In the genomic region with DNA sequence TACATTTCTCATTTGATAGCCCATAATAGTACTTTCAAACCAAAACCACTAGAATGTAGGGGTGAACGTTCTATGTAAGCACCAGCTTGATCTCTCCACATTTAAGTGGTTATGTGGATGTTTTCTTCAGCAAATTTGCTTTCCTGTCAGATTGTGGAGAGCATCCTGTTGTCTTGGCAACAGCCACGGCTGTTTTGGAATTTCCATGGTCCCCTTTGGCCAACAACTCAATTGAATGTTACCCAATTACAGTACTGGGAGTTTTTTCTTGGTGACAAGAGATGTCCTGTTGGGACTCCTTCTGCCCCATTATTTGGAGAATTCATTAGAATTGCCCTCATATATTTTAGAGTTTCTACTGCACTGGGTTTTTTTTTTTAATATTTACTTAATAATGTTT, we compare ENCODE assay signal across 19 mouse cellular contexts.
DNase-seq lines count a peak whose midpoint lies in the region; ATAC-seq and TF ChIP-seq lines count a peak whose summit lies in the region.
"Had no signal": no experiment of that assay in that cellular context is flagged by ENCODE, and none has a peak within 500 bp of the region (broad histone marks: within the 10 kb centered on the region; RNA-seq: fewer than 3 reads in every experiment).

No protein-coding gene starts in this region.

- H3K4me1 ChIP-seq in cerebellum, adult 2 months (ENCODE audit: control insufficient read depth, insufficient read depth, low read length): no peaks in the 10 kb centered on the region
- no peaks in the 10 kb centered on the region for H3K4me1 ChIP-seq in kidney, postnatal 0 days (replicated peaks; ENCODE audit: insufficient read depth, low read length)
- no peaks in the 10 kb centered on the region for H3K4me1 ChIP-seq in midbrain, postnatal 0 days (ENCODE audit: insufficient read depth, low read length)
- no peaks in the 10 kb centered on the region for H3K4me1 ChIP-seq in midbrain, embryonic 10.5 days
- H3K4me1 ChIP-seq: embryonic facial prominence, embryonic 12.5 days; limb, embryonic 10.5 days; liver, embryonic 15.5 days had no signal

- TF ChIP-seq CTCF in cerebellum, adult 2 months (IDR thresholded peaks at IDR 0.05; ENCODE audit: borderline replicate concordance, insufficient read depth, low read depth, low read length): no peak
- TF ChIP-seq CTCF in kidney, postnatal 0 days (IDR thresholded peaks at IDR 0.05; ENCODE audit: low read depth): no peak
- no peak for TF ChIP-seq CTCF in midbrain, postnatal 0 days (IDR thresholded peaks at IDR 0.05)

- H3K27me3 ChIP-seq in cerebellum, adult 2 months (ENCODE audit: control insufficient read depth, insufficient read depth, low read length): no peaks in the 10 kb centered on the region
- H3K27me3 ChIP-seq in kidney, postnatal 0 days (ENCODE audit: insufficient read depth, low read length): no peaks in the 10 kb centered on the region
- H3K27me3 ChIP-seq in midbrain, postnatal 0 days (ENCODE audit: insufficient read depth, low read length): no peaks in the 10 kb centered on the region
- no peaks in the 10 kb centered on the region for H3K27me3 ChIP-seq in midbrain, embryonic 10.5 days (ENCODE audit: low read depth, poor library complexity, severe bottlenecking)
- H3K27me3 ChIP-seq: embryonic facial prominence, embryonic 12.5 days; liver, embryonic 15.5 days had no signal

- H3K9ac ChIP-seq in kidney, postnatal 0 days (ENCODE audit: low read depth, low read length): no peak overlapping the region
- H3K9ac ChIP-seq in midbrain, postnatal 0 days (replicated peaks; ENCODE audit: low read length, poor library complexity, severe bottlenecking): no peak overlapping the region
- H3K9ac ChIP-seq: embryonic facial prominence, embryonic 12.5 days; liver, embryonic 15.5 days had no signal

- no peak overlapping the region for H3K4me3 ChIP-seq in cerebellum, adult 2 months (replicated peaks; ENCODE audit: insufficient read depth, low read depth, low read length)
- no peak overlapping the region for H3K4me3 ChIP-seq in kidney, postnatal 0 days (replicated peaks; ENCODE audit: low read depth, low read length)
- no peak overlapping the region for H3K4me3 ChIP-seq in midbrain, postnatal 0 days (ENCODE audit: low read depth, low read length)
- no peak overlapping the region for H3K4me3 ChIP-seq in midbrain, embryonic 10.5 days
- H3K4me3 ChIP-seq: embryonic facial prominence, embryonic 12.5 days; limb, embryonic 10.5 days; liver, embryonic 15.5 days had no signal

- H3K9me3 ChIP-seq in kidney, postnatal 0 days (replicated peaks; ENCODE audit: low read length): no peaks in the 10 kb centered on the region
- H3K9me3 ChIP-seq in midbrain, postnatal 0 days (ENCODE audit: low read length): no peaks in the 10 kb centered on the region
- no peaks in the 10 kb centered on the region for H3K9me3 ChIP-seq in midbrain, embryonic 10.5 days (replicated peaks)
- H3K9me3 ChIP-seq: embryonic facial prominence, embryonic 12.5 days; limb, embryonic 10.5 days; liver, embryonic 15.5 days had no signal

- H3K36me3 ChIP-seq in kidney, postnatal 0 days (ENCODE audit: insufficient read depth, low read length): no peaks in the 10 kb centered on the region
- H3K36me3 ChIP-seq in midbrain, postnatal 0 days (ENCODE audit: insufficient read depth, low read length): no peaks in the 10 kb centered on the region
- no peaks in the 10 kb centered on the region for H3K36me3 ChIP-seq in midbrain, embryonic 10.5 days
- H3K36me3 ChIP-seq: embryonic facial prominence, embryonic 12.5 days; limb, embryonic 10.5 days; liver, embryonic 15.5 days had no signal

- peak; percentile 12 to 50 for DNase-seq in cerebellum, adult 2 months
- no peak for DNase-seq in cerebellum, adult 11 months
- DNase-seq in kidney, postnatal 0 days (ENCODE audit: low spot score): peak; percentile 3
- DNase-seq in kidney, adult 18-20 months: no peak
- peak; percentile 62 for DNase-seq in midbrain, postnatal 0 days (ENCODE audit: low spot score)
- no peak for DNase-seq in midbrain, embryonic 10.5 days (ENCODE audit: low spot score)
- peak; percentile 44 to 53 for DNase-seq in cerebellum, postnatal 25 days
- no peak for DNase-seq in left cerebral cortex, adult 18-20 months (ENCODE audit: low spot score in 2 of 2)
- DNase-seq: adrenal gland, postnatal 36 days; gastrocnemius, postnatal 36 days; kidney, adult 2 months; kidney, postnatal 14 days; liver; lung, postnatal 4 days; right cerebral cortex, postnatal 14 days had no signal

- no peak for ATAC-seq in kidney, postnatal 0 days (replicated peaks; ENCODE audit: low FRiP score, low read depth)
- ATAC-seq in midbrain, postnatal 0 days (ENCODE audit: low FRiP score): no peak
- ATAC-seq: CD4-positive, CD25-positive, alpha-beta regulatory T cell, adult 4 months had no signal

- H3K27ac ChIP-seq in cerebellum, adult 2 months (ENCODE audit: insufficient read depth, low read length): no peak overlapping the region
- no peak overlapping the region for H3K27ac ChIP-seq in kidney, postnatal 0 days
- H3K27ac ChIP-seq in midbrain, postnatal 0 days (ENCODE audit: low read depth, low read length): no peak overlapping the region
- no peak overlapping the region for H3K27ac ChIP-seq in midbrain, embryonic 10.5 days (replicated peaks)
- H3K27ac ChIP-seq: embryonic facial prominence, embryonic 12.5 days; limb, embryonic 10.5 days; liver, embryonic 15.5 days had no signal

- no peak overlapping the region for H3K4me2 ChIP-seq in kidney, postnatal 0 days (ENCODE audit: low read length)
- no peak overlapping the region for H3K4me2 ChIP-seq in midbrain, postnatal 0 days (ENCODE audit: low read depth, low read length, poor library complexity, severe bottlenecking)
- H3K4me2 ChIP-seq: embryonic facial prominence, embryonic 12.5 days; liver, embryonic 15.5 days had no signal

- TF ChIP-seq POLR2A in cerebellum, adult 2 months (IDR thresholded peaks at IDR 0.05; ENCODE audit: borderline replicate concordance, insufficient read depth, low read length): no peak

- 4% methylated on average over 2 of the region's 2 CpGs for WGBS in cerebellum, adult 2 months
- 45% methylated on average over 2 of the region's 2 CpGs for whole genome bisulfite sequencing in kidney, postnatal 0 days
- 32% methylated on average over 2 of the region's 2 CpGs for WGBS in midbrain, postnatal 0 days
- WGBS in midbrain, embryonic 10.5 days: 73% methylated on average over 2 of the region's 2 CpGs

Comparison
In these comparisons a context has a peak if more than half of its experiments do, and no peak if none do; other contexts are left out.
1. DNase-seq: peak in cerebellum, adult 2 months (2 of 2), kidney, postnatal 0 days (single experiment), midbrain, postnatal 0 days (single experiment) and cerebellum, postnatal 25 days (2 of 2); none in cerebellum, adult 11 months (single experiment), kidney, adult 18-20 months (single experiment), midbrain, embryonic 10.5 days (single experiment) and left cerebral cortex, adult 18-20 months (0 of 2).